Mouse (Mus musculus) ovary, adult 18-20 months (tissue): ENCODE data around the gene Fance.
A peak's percentile ranks its signal among the peaks of the same experiment; 100 is the strongest.

Experiments used
- DNase-seq: peaks from one replicate; pipeline ENCODE4 v3.0.0; 2022; ENCODE audit warnings: low spot score, mixed read lengths

The Fance gene

GRCm38 (mm10) chr17:28313212-28313879 lies at the start of gene Fance:
Gene Fance (plus strand): TSS chr17:28313519.
- peak; percentile 94 for DNase-seq

- no peak for DNase-seq
Measured at GRCm38 (mm10) chr17:28267251-28267650, 46.1 kb upstream of the Fance start.

GRCm38 (mm10) chr17:28270165-28270564 lies 43.2 kb upstream of the Fance start:
- no peak for DNase-seq

DNA sequence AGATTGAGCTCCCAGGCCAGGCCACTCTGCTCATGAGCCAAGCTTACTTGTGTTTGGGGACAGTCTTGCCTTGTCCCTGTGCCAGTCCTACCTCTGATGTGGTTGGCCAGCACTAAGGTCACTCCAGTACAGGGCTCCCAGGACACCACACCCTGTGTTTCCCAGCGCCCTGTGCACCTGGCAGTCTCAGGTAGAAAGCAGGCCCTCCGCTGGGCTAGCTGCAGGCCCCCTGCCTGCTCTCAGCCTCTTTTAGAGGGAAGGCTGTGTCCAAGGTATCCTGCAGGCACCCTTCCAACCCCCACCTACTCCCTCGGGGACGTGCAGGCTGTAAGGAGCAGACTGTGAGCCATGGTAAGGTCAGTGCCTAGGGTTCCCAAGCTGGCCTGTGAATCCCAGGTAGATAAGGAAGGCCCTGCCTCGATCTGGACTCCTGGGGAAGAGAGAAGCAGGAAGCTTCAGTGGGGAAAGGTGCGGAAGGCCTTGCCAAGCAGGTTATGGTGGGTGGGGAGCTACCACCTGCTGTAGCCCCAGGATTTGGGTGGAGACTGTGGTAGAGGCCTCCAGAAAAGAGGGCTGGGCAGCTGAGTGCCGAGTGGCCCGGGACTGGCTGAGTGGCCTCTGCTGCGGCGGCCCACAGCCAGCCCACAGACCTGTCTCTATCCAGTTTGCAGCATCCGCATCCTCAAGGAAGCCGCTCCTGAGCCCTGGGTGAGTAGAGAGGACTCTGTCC lies 41.6 kb upstream of the Fance start:
- DNase-seq: no peak

- DNase-seq: peak; percentile 49
Measured at GRCm38 (mm10) chr17:28272281-28272680, 41.0 kb upstream of the Fance start.

- DNase-seq: no peak
Measured at GRCm38 (mm10) chr17:28272837-28273236, 40.5 kb upstream of the Fance start.

GRCm38 (mm10) chr17:28274739-28275138 lies 38.6 kb upstream of the Fance start:
- DNase-seq: no peak

GRCm38 (mm10) chr17:28277226-28277625 lies 36.1 kb upstream of the Fance start:
- DNase-seq: no peak

GRCm38 (mm10) chr17:28277721-28278120 lies 35.6 kb upstream of the Fance start:
- no peak for DNase-seq

DNA sequence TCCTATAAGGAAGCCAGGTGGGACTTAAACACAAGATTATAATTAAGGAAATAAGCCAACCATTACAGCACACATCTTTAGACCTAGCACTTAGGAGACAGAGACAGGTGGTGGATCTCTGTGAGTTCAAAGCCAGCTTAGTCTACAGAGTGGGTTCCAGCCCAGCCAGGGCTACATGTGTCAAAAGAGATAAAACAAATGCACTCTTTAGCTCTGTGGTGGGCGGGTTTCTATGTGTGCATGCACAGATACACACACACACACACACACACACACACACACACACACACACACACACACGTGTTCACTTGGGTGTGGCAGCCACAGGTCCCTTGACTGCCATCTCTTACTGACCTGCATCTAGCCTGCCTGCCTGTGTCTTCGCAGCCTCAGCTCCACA lies 35.2 kb upstream of the Fance start:
- DNase-seq: no peak

DNA sequence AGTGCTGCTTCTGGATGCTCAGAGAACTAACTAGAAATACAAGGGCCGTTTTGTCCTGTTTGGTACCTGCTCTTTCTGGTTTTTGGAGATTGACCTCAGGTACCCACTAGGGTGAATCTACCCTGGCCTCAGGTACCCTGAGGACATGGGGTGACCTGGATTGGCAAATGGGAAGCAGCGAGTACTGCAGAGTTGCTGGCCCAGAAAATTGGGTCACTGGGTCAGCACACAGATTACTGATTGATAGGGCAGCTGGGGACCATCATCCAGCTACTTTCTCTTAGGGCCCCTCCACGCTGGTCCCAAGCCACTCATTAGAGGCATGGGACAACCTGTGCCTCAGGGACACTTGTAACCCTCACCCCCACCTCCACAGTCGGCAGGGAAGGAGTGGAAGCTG lies 34.1 kb upstream of the Fance start:
- DNase-seq: no peak

DNA sequence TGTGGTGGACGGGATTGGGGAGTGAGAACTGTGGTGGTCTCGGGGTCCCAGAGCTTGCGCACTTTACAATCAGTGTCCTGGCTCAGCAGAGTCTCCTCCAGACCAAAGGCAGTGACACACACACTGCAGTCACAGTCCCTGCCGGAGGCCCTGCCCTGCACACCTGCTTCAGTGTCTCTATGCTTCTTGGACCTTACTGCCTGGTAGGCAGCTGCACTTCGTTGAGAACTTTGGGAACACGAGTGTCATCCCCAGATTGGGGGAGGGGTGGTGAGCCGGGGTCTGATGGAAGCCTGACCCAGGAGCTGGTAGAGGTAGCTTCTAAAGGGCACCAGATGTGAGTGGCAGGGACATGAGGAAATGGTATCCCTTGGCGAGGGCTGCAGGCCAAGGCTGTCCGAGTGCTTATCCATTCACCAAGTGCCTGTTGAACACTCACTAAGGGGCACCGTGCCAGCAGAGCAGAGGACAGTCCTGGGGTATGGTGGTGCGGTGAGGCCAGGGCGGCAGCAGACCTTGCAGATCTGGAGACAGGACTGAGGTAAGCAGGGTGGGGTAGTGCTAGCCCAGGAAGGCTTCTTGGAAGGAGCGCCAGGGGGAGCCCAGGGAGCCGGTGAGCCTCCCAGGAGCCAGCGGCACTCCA lies 33.4 kb upstream of the Fance start:
- DNase-seq: peak; percentile 37

DNA sequence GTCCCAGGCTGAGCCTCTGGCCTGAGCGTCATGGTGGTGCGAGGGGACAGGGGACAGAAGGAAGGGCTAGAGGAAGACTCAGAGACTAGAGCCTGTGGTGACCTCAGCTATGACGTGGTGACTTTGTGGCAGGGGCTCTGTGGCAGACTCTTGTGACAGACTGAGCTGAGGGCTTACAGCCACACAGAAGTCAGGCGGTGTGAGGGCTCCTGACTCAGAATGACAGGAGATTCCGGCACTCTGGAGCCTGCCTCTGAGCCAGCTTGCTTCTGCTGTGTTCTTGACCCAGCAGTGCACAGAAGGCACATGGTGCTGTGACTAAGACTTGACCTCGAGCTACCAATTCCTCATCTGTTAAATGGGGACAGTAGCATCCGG lies 32.9 kb upstream of the Fance start:
- DNase-seq: no peak

- no peak for DNase-seq
Measured at GRCm38 (mm10) chr17:28280831-28281377, 32.4 kb upstream of the Fance start.

- no peak for DNase-seq
Measured at GRCm38 (mm10) chr17:28281866-28282441, 31.4 kb upstream of the Fance start.

DNA sequence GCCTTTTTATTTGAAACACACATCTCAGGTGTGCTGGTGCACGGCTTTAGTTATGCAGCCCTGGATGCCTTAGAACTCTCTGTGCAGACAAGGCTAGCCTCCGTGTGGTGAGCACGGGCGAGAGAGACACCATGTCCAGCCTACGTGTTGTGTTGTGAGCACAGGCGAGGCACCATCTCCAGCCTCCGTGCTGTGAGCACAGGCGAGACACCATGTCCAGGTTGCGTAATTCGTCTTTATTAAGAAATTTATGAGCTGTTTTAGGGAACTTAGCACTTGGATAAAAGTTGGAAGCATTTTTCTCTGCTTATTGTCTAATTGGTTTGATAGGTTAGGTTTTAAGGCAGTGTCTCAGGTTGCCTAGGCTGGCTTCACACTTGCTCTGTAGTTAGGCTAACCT lies 30.1 kb upstream of the Fance start:
- DNase-seq: no peak

- DNase-seq: no peak
Measured at GRCm38 (mm10) chr17:28286133-28286532, 27.2 kb upstream of the Fance start.

DNA sequence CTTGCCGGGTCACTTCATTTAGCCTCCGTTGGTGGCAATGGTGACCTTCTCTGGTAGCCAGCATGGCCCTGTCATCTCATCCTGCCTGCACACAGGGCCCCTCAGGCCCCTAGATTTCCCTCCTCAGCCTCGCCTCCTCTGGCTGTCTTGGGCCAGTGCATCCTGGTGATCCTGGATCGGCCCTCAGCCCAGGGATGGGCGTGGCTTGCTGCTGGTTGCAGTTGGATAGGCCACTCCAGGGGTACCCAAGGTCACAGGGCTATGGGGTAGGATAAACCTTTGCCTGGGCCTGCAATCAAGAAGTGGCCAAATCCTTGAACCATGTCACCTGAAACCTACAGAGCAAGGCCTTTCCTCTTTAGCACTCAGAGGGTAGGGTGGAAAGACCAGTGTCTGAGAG lies 26.4 kb upstream of the Fance start:
- DNase-seq: no peak

DNA sequence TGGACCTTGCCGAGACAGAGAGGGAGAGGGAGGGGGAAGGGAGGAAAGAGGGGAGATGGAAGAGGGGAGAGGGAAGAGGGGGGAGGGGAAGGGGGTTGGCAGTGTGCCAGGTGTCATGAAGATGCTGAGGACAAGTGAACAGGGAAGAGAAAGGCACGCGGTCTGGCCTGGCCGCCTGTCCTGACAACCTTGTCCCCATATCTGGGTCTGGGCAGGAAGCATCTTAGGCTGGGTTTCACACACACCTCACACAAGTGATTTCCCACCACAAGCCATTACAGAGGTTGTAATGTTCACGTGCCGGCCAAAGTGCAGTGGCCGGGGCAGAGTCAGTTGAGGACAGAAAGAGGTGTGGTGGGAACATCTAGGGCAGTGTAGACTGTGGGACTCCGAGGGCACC lies 25.7 kb upstream of the Fance start:
- DNase-seq: no peak

- no peak for DNase-seq
Measured at GRCm38 (mm10) chr17:28287980-28288379, 25.3 kb upstream of the Fance start.

DNA sequence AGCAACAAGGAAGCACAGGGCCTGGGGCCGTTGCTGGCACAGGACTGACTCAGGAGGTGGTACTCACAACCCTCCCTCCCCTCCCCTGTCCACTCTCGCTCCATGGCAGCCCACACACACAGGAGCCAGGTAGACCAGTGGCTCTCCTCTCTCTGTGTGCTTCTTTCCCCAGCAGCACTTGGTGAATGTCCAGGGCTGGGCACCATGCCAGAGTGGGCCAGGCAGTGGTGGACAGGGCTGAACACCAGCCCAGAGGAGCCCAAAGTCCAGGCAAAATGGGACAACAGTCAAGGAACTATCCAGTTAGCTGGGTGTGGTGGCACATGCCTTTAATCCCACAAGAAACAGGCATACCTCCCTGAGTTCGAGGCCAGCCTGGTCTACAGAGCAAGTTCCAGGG lies 23.1 kb upstream of the Fance start:
- peak; percentile 55 for DNase-seq

- DNase-seq: no peak
Measured at GRCm38 (mm10) chr17:28290671-28291070, 22.6 kb upstream of the Fance start.

GRCm38 (mm10) chr17:28291346-28291745 lies 22.0 kb upstream of the Fance start:
- no peak for DNase-seq
